Mouse (Mus musculus): ENCODE results near the gene Ints1. TPM values are rescaled to one million over a fixed set of nuclear protein-coding genes. Genes with fewer than 3 reads are reported as not detected.
A peak's percentile ranks its signal among the peaks of the same experiment; 100 is the strongest.

Gene Ints1
- polyA plus RNA-seq, 1 experiment from 2014 or later: 11.8 TPM

DNA sequence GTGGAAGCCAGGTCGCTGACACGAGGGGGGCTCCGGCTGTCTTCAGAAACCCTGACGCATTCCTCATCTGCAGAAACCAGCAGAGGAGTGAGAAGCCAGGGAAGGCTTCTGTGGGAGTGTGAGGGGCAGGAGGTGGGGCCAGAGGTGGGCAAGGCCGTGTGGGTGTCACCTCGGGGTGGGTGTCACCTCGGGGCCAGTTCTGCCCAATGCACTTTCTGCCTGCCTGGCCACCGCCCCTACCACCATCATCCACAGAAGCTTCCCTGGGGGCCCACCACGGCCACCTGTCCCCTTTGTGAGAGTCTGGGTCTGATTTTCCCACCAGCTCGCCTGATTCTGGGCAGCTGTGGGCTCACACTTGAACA, 37.6 kb upstream of the Ints1 start:
- ATAC-seq (ENCODE audit: insufficient read depth): no peak
- Histone ChIP-seq H3K9ac (peak overlapping the region; percentile 30; the same call in 1 of the 2 replicates), H3K36me3 (replicated peaks) (0 out of 2 replicates have a peak, but pooled peaks cover 4% of the 10 kb centered on the region), H3K9me3 (replicated peaks) (no peaks in the 10 kb centered on the region), H3K4me2 (peak overlapping the region; percentile 1; the same call in 1 of the 2 replicates), H3K4me1 (replicated peaks) (peaks cover 83% of the 10 kb centered on the region), H3K27ac (replicated peaks) (peak overlapping the region; percentile 19; the same call in 1 of the 2 replicates), H3K4me3 (replicated peaks) (no peak overlapping the region; the same call in 1 of the 2 replicates), H3K27me3 (peaks cover 15% of the 10 kb centered on the region; the same call in 1 of the 2 replicates)
- 37% methylated on average over 10 of the region's 10 CpGs for WGBS (ENCODE audit: insufficient replicate concordance)

DNA sequence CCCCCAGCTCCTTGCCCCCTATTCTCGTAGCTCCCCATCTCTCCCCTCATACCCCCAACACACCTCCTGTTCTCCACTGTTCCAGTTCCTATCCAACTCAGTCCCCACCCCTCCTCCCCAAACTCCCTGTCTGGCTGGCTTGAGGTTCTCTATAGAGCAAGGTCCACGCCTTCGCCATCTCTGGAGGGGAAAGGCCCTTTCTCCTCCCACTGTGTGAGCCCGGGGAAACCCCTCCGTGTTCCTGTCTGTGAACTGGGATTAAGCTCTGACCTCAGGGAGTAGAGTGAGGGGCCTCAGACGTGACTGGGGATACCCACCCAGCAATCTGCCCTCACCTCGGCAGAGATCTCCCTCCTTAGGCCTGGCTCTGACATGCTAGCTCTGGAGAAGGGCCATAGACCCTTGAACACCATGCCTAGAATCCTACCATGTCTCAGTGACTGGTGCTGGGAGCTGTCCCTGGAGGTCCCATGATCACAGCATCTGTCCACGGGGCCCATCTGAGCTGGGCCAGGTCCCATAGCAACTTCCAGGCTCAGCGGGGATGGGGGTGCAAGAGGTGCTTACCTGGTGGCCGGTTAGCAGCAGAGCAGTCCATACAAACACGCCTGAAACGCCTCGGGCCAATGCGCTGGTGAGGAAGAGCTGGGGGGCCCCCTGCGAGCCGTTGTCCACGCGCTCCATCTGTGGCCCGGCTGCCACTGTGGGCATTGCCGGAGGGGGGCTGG, 37.1 kb upstream of the Ints1 start:
- no peak for ATAC-seq (ENCODE audit: insufficient read depth)
- H3K4me3 ChIP-seq (replicated peaks): no peak overlapping the region; the same call in 1 of the 2 replicates
- H3K36me3 ChIP-seq (replicated peaks): peaks cover 8% of the 10 kb centered on the region; the same call in 1 of the 2 replicates
- peak overlapping the region; percentile 30; the same call in 1 of the 2 replicates for H3K9ac ChIP-seq
- no peaks in the 10 kb centered on the region for H3K9me3 ChIP-seq (replicated peaks)
- peaks cover 15% of the 10 kb centered on the region; the same call in 1 of the 2 replicates for H3K27me3 ChIP-seq
- peak overlapping the region; percentile 56; the same call in 1 of the 2 replicates for H3K27ac ChIP-seq (replicated peaks)
- H3K4me2 ChIP-seq: peak overlapping the region; percentile 19; the same call in 1 of the 2 replicates
- WGBS (ENCODE audit: insufficient replicate concordance): 70% methylated on average over 20 of the region's 20 CpGs
- peaks cover 78% of the 10 kb centered on the region for H3K4me1 ChIP-seq (replicated peaks)

- Histone ChIP-seq H3K9ac (no peak overlapping the region; the same call in 1 of the 2 replicates), H3K27ac (replicated peaks) (peak overlapping the region; percentile 56), H3K4me3 (replicated peaks) (no peak overlapping the region), H3K4me1 (replicated peaks) (peaks cover 77% of the 10 kb centered on the region), H3K9me3 (replicated peaks) (no peaks in the 10 kb centered on the region), H3K36me3 (replicated peaks) (peaks cover 12% of the 10 kb centered on the region), H3K4me2 (peak overlapping the region; percentile 19), H3K27me3 (peaks cover 15% of the 10 kb centered on the region; the same call in 1 of the 2 replicates)
- ATAC-seq (ENCODE audit: insufficient read depth): peak; percentile 44
- 44% methylated on average over 15 of the region's 15 CpGs for WGBS (ENCODE audit: insufficient replicate concordance)
These were observed 36.4 kb upstream of the Ints1 start for GRCm38 (mm10) chr5:139811677-139812397.

DNA sequence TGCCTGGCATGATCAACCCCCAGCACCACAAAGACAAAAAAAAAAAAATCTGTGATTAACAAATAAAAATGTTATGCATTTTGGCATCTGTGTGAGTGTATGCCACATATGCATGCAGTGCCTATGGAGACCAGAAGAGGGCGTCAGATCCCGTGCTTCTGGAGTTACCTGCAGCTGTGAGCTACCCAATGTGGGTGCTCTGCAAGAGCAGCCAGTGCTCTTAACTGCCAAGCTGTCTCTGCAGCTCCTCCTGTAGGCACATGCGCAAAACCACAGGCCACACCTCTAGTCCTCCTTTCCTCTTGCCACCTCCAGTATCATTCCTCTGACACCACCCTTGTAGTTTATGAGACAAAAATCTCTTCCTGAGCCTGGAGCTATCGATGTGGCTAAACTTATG, 33.9 kb upstream of the Ints1 start:
- peaks cover 21% of the 10 kb centered on the region for H3K36me3 ChIP-seq (replicated peaks)
- WGBS (ENCODE audit: insufficient replicate concordance): 37% methylated on average over 4 of the region's 4 CpGs
- peaks cover 77% of the 10 kb centered on the region for H3K4me1 ChIP-seq (replicated peaks)
- peaks cover 15% of the 10 kb centered on the region; the same call in 1 of the 2 replicates for H3K27me3 ChIP-seq
- no peaks in the 10 kb centered on the region; the same call in 1 of the 2 replicates for H3K9me3 ChIP-seq (replicated peaks)
- H3K4me2 ChIP-seq: no peak overlapping the region
- H3K9ac ChIP-seq: no peak overlapping the region
- H3K27ac ChIP-seq (replicated peaks): peak overlapping the region; percentile 65
- no peak overlapping the region for H3K4me3 ChIP-seq (replicated peaks)
- no peak for ATAC-seq (ENCODE audit: insufficient read depth)

GRCm38 (mm10) chr5:139805924-139806323, 30.4 kb upstream of the Ints1 start:
- H3K4me3 ChIP-seq (replicated peaks): 0 out of 2 replicates have a peak overlapping the region, but pooled peaks have one; percentile 9
- H3K27ac ChIP-seq (replicated peaks): peak overlapping the region; percentile 100

GRCm38 (mm10) chr5:139804573-139805111, 29.2 kb upstream of the Ints1 start:
- Histone ChIP-seq H3K4me3 (replicated peaks) (peak overlapping the region; percentile 36), H3K27ac (replicated peaks) (peak overlapping the region; percentile 100), H3K36me3 (replicated peaks) (peaks cover 55% of the 10 kb centered on the region), H3K9me3 (replicated peaks) (no peaks in the 10 kb centered on the region; the same call in 1 of the 2 replicates), H3K4me1 (replicated peaks) (peaks cover 83% of the 10 kb centered on the region), H3K27me3 (no peaks in the 10 kb centered on the region), H3K9ac (peak overlapping the region; percentile 74), H3K4me2 (peak overlapping the region; percentile 69)
- ATAC-seq (ENCODE audit: insufficient read depth): peak; percentile 45
- 16% methylated on average over 11 of the region's 11 CpGs for WGBS (ENCODE audit: insufficient replicate concordance)

More at GRCm38 (mm10) chr5:139805924-139806323, 30.4 kb upstream of the Ints1 start:
- Histone ChIP-seq H3K9me3 (replicated peaks) (no peaks in the 10 kb centered on the region; the same call in 1 of the 2 replicates), H3K27me3 (no peaks in the 10 kb centered on the region), H3K36me3 (replicated peaks) (peaks cover 42% of the 10 kb centered on the region), H3K4me2 (peak overlapping the region; percentile 69), H3K9ac (peak overlapping the region; percentile 74), H3K4me1 (replicated peaks) (peaks cover 73% of the 10 kb centered on the region)
- 78% methylated on average over 8 of the region's 8 CpGs for WGBS (ENCODE audit: insufficient replicate concordance)
- peak; percentile 3; the same call in 1 of the 2 replicates for ATAC-seq (ENCODE audit: insufficient read depth)

- Histone ChIP-seq H3K9me3 (replicated peaks) (no peaks in the 10 kb centered on the region; the same call in 1 of the 2 replicates), H3K27me3 (no peaks in the 10 kb centered on the region), H3K4me2 (peak overlapping the region; percentile 69), H3K4me1 (replicated peaks) (peaks cover 78% of the 10 kb centered on the region), H3K4me3 (replicated peaks) (peak overlapping the region; percentile 36), H3K36me3 (replicated peaks) (peaks cover 60% of the 10 kb centered on the region), H3K9ac (peak overlapping the region; percentile 74), H3K27ac (replicated peaks) (peak overlapping the region; percentile 100)
- ATAC-seq (ENCODE audit: insufficient read depth): peak; percentile 95
- 3% methylated on average over 6 of the region's 6 CpGs for WGBS (ENCODE audit: insufficient replicate concordance)
These were observed 28.7 kb upstream of the Ints1 start for GRCm38 (mm10) chr5:139804107-139804551.

GRCm38 (mm10) chr5:139803601-139804102, 28.2 kb upstream of the Ints1 start:
- H3K27me3 ChIP-seq: no peaks in the 10 kb centered on the region
- H3K9me3 ChIP-seq (replicated peaks): no peaks in the 10 kb centered on the region; the same call in 1 of the 2 replicates
- peaks cover 65% of the 10 kb centered on the region for H3K36me3 ChIP-seq (replicated peaks)
- 7% methylated on average over 12 of the region's 12 CpGs for WGBS (ENCODE audit: insufficient replicate concordance)
- peak overlapping the region; percentile 36 for H3K4me3 ChIP-seq (replicated peaks)
- peak overlapping the region; percentile 100 for H3K27ac ChIP-seq (replicated peaks)
- peak; percentile 64 for ATAC-seq (ENCODE audit: insufficient read depth)
- H3K4me2 ChIP-seq: peak overlapping the region; percentile 69
- peak overlapping the region; percentile 60 for H3K9ac ChIP-seq
- peaks cover 81% of the 10 kb centered on the region for H3K4me1 ChIP-seq (replicated peaks)

- ATAC-seq (ENCODE audit: insufficient read depth): peak; percentile 27; the same call in 1 of the 2 replicates
- H3K27me3 ChIP-seq: no peaks in the 10 kb centered on the region
- H3K4me3 ChIP-seq (replicated peaks): peak overlapping the region; percentile 36
- peak overlapping the region; percentile 60 for H3K9ac ChIP-seq
- peaks cover 66% of the 10 kb centered on the region for H3K36me3 ChIP-seq (replicated peaks)
- peaks cover 82% of the 10 kb centered on the region for H3K4me1 ChIP-seq (replicated peaks)
- H3K9me3 ChIP-seq (replicated peaks): no peaks in the 10 kb centered on the region; the same call in 1 of the 2 replicates
- 64% methylated on average over 8 of the region's 8 CpGs for WGBS (ENCODE audit: insufficient replicate concordance)
- H3K4me2 ChIP-seq: peak overlapping the region; percentile 69
- H3K27ac ChIP-seq (replicated peaks): peak overlapping the region; percentile 100
These were observed 27.7 kb upstream of the Ints1 start for GRCm38 (mm10) chr5:139803165-139803564.

- H3K27me3 ChIP-seq: no peaks in the 10 kb centered on the region
- peak overlapping the region; percentile 100 for H3K27ac ChIP-seq (replicated peaks)
- H3K4me3 ChIP-seq (replicated peaks): no peak overlapping the region
- H3K4me2 ChIP-seq: no peak overlapping the region
- ATAC-seq (ENCODE audit: insufficient read depth): no peak
- H3K9ac ChIP-seq: no peak overlapping the region
- H3K4me1 ChIP-seq (replicated peaks): peaks cover 90% of the 10 kb centered on the region
- 85% methylated on average over 10 of the region's 10 CpGs for WGBS (ENCODE audit: insufficient replicate concordance)
- H3K9me3 ChIP-seq (replicated peaks): no peaks in the 10 kb centered on the region; the same call in 1 of the 2 replicates
- H3K36me3 ChIP-seq (replicated peaks): peaks cover 70% of the 10 kb centered on the region
These were observed 26.4 kb upstream of the Ints1 start for GRCm38 (mm10) chr5:139801880-139802279.
